Mouse (Mus musculus) CH12.LX (cell line): Measurements from ENCODE around the gene Hcfc1. TPM values are rescaled to one million over a fixed set of nuclear protein-coding genes. Genes with fewer than 3 reads are reported as not detected.

Experiments
- DNase-seq: peaks from one replicate; pipeline ENCODE4 v3.0.0-alpha.2; 2013; ENCODE audit errors: extremely low read depth
- H3K27ac ChIP-seq: 2 replicates; pipeline ENCODE4 v1.5.1; 2012; ENCODE audit warnings: low read depth, mild to moderate bottlenecking, control low read depth, moderate library complexity; ENCODE audit not compliant: insufficient read depth
- H3K27me3 ChIP-seq: replicated peaks from 2 replicates; pipeline ENCODE3; 2012; ENCODE audit warnings: inconsistent platforms
- H3K36me3 ChIP-seq, 2 experiments: replicated peaks in 1 of 2; 2 replicates each; pipeline versions ENCODE3 to v1.6.1; 2012; ENCODE audit warnings: inconsistent platforms in 1 of 2, low read length in 1 of 2, mild to moderate bottlenecking in 1 of 2, mixed read lengths in 1 of 2, moderate library complexity in 1 of 2; ENCODE audit not compliant: control insufficient read depth in 1 of 2, insufficient read depth in 1 of 2
- H3K4me1 ChIP-seq, 2 experiments: 2 replicates each; pipeline ENCODE4 v1.6.1; 2012; ENCODE audit warnings: inconsistent platforms in 1 of 2, moderate library complexity in 1 of 2; ENCODE audit not compliant: insufficient read depth in 2 of 2, control insufficient read depth in 1 of 2
- H3K4me2 ChIP-seq: 2 replicates; pipeline ENCODE4 v1.6.1; 2012; ENCODE audit warnings: low read depth, mild to moderate bottlenecking, control low read depth; ENCODE audit not compliant: poor library complexity, insufficient read depth, severe bottlenecking
- H3K4me3 ChIP-seq, 3 experiments: fragments of 150-350 bp in 1 of 3; sonication (generic) in 1 of 3; replicated peaks in 1 of 3; 2 replicates each; pipeline versions ENCODE3 to v1.5.1; 2011 to 2012; ENCODE audit warnings: low read depth in 2 of 3, low read length in 2 of 3, mild to moderate bottlenecking in 2 of 3, moderate library complexity in 2 of 3, control low read depth in 1 of 3, improper control_type of control experiment in 1 of 3, inconsistent platforms in 1 of 3, mixed read lengths in 1 of 3; ENCODE audit not compliant: poor library complexity in 1 of 3
- H3K79me2 ChIP-seq: replicated peaks from 2 replicates; pipeline ENCODE4 v1.6.1; 2012; ENCODE audit warnings: mild to moderate bottlenecking, moderate library complexity; ENCODE audit not compliant: control insufficient read depth, poor library complexity, insufficient read depth, severe bottlenecking; ENCODE audit errors: extremely low read depth
- H3K9ac ChIP-seq: 2 replicates; pipeline ENCODE4 v1.6.1; 2012; ENCODE audit warnings: low read depth, mild to moderate bottlenecking, control low read depth, moderate library complexity; ENCODE audit not compliant: insufficient read depth
- H3K9me3 ChIP-seq: replicated peaks from 2 replicates; pipeline ENCODE3; 2012; ENCODE audit warnings: low read length, inconsistent platforms, mixed read lengths
- CHD1 ChIP-seq: IDR thresholded peaks from 2 replicates; pipeline ENCODE4 v1.6.1; 2012; ENCODE audit warnings: low read depth, low read length, improper control_type of control experiment, inconsistent platforms
- CHD2 ChIP-seq: IDR thresholded peaks from 2 replicates; pipeline ENCODE4 v1.6.1; 2011; ENCODE audit warnings: low read length, improper control_type of control experiment
- ELF1 ChIP-seq: IDR thresholded peaks from 2 replicates; pipeline ENCODE4 v1.6.1; 2014; ENCODE audit warnings: low read depth, mild to moderate bottlenecking, inconsistent platforms, low read length, improper control_type of control experiment
- EP300 ChIP-seq: IDR thresholded peaks from 2 replicates; pipeline ENCODE4 v1.6.1; 2011; ENCODE audit warnings: low read length, improper control_type of control experiment
- HCFC1 ChIP-seq: IDR thresholded peaks from 2 replicates; pipeline ENCODE4 v1.6.1; 2012; ENCODE audit warnings: low read depth, mild to moderate bottlenecking, inconsistent platforms, low read length, improper control_type of control experiment
- IRF4 ChIP-seq: IDR thresholded peaks from 2 replicates; pipeline ENCODE4 v1.6.1; 2014; ENCODE audit warnings: low read depth, mild to moderate bottlenecking, inconsistent platforms, low read length, improper control_type of control experiment
- JUND ChIP-seq: conservative IDR thresholded peaks from 2 replicates; pipeline ENCODE4 v1.6.1; 2011; ENCODE audit warnings: low read depth, low read length, improper control_type of control experiment
- KAT2A ChIP-seq: IDR thresholded peaks from 2 replicates; pipeline ENCODE4 v1.6.1; 2012; ENCODE audit warnings: low read length, improper control_type of control experiment, inconsistent platforms; ENCODE audit not compliant: insufficient replicate concordance
- MAFK ChIP-seq: IDR thresholded peaks from 2 replicates; pipeline ENCODE4 v1.6.1; 2011; ENCODE audit warnings: low read length, improper control_type of control experiment; ENCODE audit not compliant: insufficient replicate concordance
- MAZ ChIP-seq: IDR thresholded peaks from 2 replicates; pipeline ENCODE4 v1.6.1; 2012; ENCODE audit warnings: low read depth, mild to moderate bottlenecking, inconsistent platforms, low read length, improper control_type of control experiment, moderate library complexity
- MEF2A ChIP-seq: IDR thresholded peaks from 2 replicates; pipeline ENCODE4 v1.6.1; 2014; ENCODE audit warnings: low read depth, mild to moderate bottlenecking, inconsistent platforms, low read length, improper control_type of control experiment, borderline replicate concordance
- NELFE ChIP-seq: IDR thresholded peaks from 2 replicates; pipeline ENCODE4 v1.6.1; 2011; ENCODE audit warnings: low read depth, low read length, improper control_type of control experiment
- PAX5 ChIP-seq: IDR thresholded peaks from 2 replicates; pipeline ENCODE4 v1.6.1; 2012; ENCODE audit warnings: low read length, inconsistent platforms, mixed read lengths
- POLR2A ChIP-seq: IDR thresholded peaks from 2 replicates; pipeline ENCODE4 v1.6.1; 2011; ENCODE audit warnings: low read depth, mild to moderate bottlenecking, improper control_type of control experiment, low read length
- POLR2AphosphoS2 ChIP-seq: IDR thresholded peaks from 2 replicates; pipeline ENCODE4 v1.6.1; 2011; ENCODE audit warnings: low read depth, low read length, improper control_type of control experiment
- RAD21 ChIP-seq: IDR thresholded peaks from 2 replicates; pipeline ENCODE4 v1.6.1; 2011; ENCODE audit warnings: low read depth, mild to moderate bottlenecking, low read length, improper control_type of control experiment, moderate library complexity
- SIN3A ChIP-seq: IDR thresholded peaks from 2 replicates; pipeline ENCODE4 v1.6.1; 2012; ENCODE audit warnings: low read length, improper control_type of control experiment, inconsistent platforms
- TCF12 ChIP-seq: IDR thresholded peaks from 2 replicates; pipeline ENCODE4 v1.6.1; 2014; ENCODE audit warnings: low read depth, mild to moderate bottlenecking, inconsistent platforms, low read length, improper control_type of control experiment
- UBTF ChIP-seq: IDR thresholded peaks from 2 replicates; pipeline ENCODE4 v1.6.1; 2012; ENCODE audit warnings: low read depth, mild to moderate bottlenecking, inconsistent platforms, low read length, improper control_type of control experiment, moderate library complexity
- USF2 ChIP-seq: conservative IDR thresholded peaks from 2 replicates; pipeline ENCODE4 v1.6.1; 2011; ENCODE audit warnings: low read depth, low read length, improper control_type of control experiment
- ZC3H11A ChIP-seq: IDR thresholded peaks from 2 replicates; pipeline ENCODE4 v1.6.1; 2012; ENCODE audit warnings: low read depth, mild to moderate bottlenecking, inconsistent platforms, low read length, improper control_type of control experiment
- ZMIZ1 ChIP-seq: IDR thresholded peaks from 2 replicates; pipeline ENCODE4 v1.6.1; 2012; ENCODE audit warnings: low read depth, mild to moderate bottlenecking, inconsistent platforms, low read length, improper control_type of control experiment
- ZNF384 ChIP-seq: IDR thresholded peaks from 2 replicates; pipeline ENCODE4 v1.6.1; 2012; ENCODE audit warnings: low read depth, low read length, improper control_type of control experiment, inconsistent platforms
- dilution Hi-C: fragments of 300-500 bp; cut with MboI; formaldehyde crosslinking; loops from 2 replicates; pipeline ENCODE4 v1.14.3; 2020; ENCODE audit warnings: low sequenced_read_pairs; ENCODE audit not compliant: extremely low pct_unique_long_range_greater_than_20kb, extremely low pct_ligation_motif_present
- in situ Hi-C: fragments of 300-500 bp; cut with MboI; formaldehyde crosslinking; loops from 3 replicates; pipeline ENCODE4 v1.14.3; 2019; ENCODE audit warnings: low sequenced_read_pairs, low pct_ligation_motif_present, low pct_unique_long_range_greater_than_20kb, mixed read lengths
- polyA plus RNA-seq: library from polyadenylated mRNA; unstranded; fragments of >175 nt; gene quantifications from 2 replicates; pipeline ENCODE4 v1.2.1, GENCODE M21; 2012; ENCODE audit warnings: low read depth; ENCODE audit not compliant: insufficient read length
- total RNA-seq, 2 experiments: library from RNA; depleted of rRNA; stranded (reverse); fragments of 300-350 nt in 1 of 2; fragments of >200 nt in 1 of 2; gene quantifications; 2 replicates each; pipeline ENCODE4 v1.2.3; 2012 to 2014

Hcfc1 gene
- total and polyA plus RNA-seq, 3 experiments: 37.6 to 98.2 (median 58.5) TPM

- TF ChIP-seq MEF2A: peak; percentile 16; the same call in 1 of the 2 replicates
- no peak for TF ChIP-seq MAZ
- TF ChIP-seq UBTF: no peak
- TF ChIP-seq MAFK: no peak
- no peak for TF ChIP-seq TCF12
- TF ChIP-seq IRF4: no peak
- TF ChIP-seq CHD1: no peak
Measured at GRCm38 (mm10) chrX:73914827-73915703, 51.1 kb downstream of the Hcfc1 start (continued).

DNA sequence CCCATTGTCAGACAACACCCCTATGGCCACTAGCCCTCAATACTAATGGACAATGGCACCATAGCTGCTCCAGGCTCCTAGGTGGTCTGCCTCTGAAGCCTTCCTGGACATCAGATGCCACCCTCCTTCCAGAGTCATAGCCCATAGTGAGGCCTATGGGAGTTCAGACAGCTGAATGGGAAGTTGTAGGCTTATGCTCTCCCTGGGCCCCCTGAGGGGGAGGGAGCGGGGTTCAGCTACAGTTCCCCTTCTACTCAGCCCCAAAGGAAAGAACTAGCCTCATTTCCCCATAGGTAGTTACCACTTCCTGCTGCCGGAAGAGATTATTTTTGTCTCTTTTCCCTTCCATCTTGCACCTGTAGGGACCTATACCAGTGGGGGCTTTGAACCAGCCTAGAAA, 54.6 kb downstream of the Hcfc1 start:
- peak overlapping the region; percentile 39; the same call in 1 of the 2 replicates for H3K9ac ChIP-seq
- no peaks in the 10 kb centered on the region for H3K27me3 ChIP-seq
- H3K9me3 ChIP-seq: no peaks in the 10 kb centered on the region
- no peaks in the 10 kb centered on the region; the same call in 1 of the 2 replicates for H3K79me2 ChIP-seq
- in situ Hi-C loops: no loop called here
- DNase-seq: no peak
- peaks cover 4 to 11% of the 10 kb centered on the region in 2 experiments for H3K36me3 ChIP-seq
- peak overlapping the region; percentile 76 for H3K4me2 ChIP-seq
- H3K4me1 ChIP-seq: peaks cover 8 to 39% of the 10 kb centered on the region in 2 experiments
- peak overlapping the region in 2 of 3 experiments; percentile 60 to 79 for H3K4me3 ChIP-seq
- peak overlapping the region; percentile 69 for H3K27ac ChIP-seq
- dilution Hi-C loops: no loop called here
- TF ChIP-seq HCFC1: no peak
- no peak for TF ChIP-seq JUND
- TF ChIP-seq IRF4: 0 out of 2 replicates have a peak, but pooled peaks have one; percentile 19
- TF ChIP-seq CHD2: peak; percentile 25; the same call in 1 of the 2 replicates
- peak; percentile 53; the same call in 1 of the 2 replicates for TF ChIP-seq MAZ
- 0 out of 2 replicates have a peak, but pooled peaks have one; percentile 59 for TF ChIP-seq MEF2A
- no peak for TF ChIP-seq NELFE
- peak; percentile 51; the same call in 1 of the 2 replicates for TF ChIP-seq EP300

GRCm38 (mm10) chrX:73911156-73911555, 55.0 kb downstream of the Hcfc1 start:
- Histone ChIP-seq H3K79me2 (no peaks in the 10 kb centered on the region; the same call in 1 of the 2 replicates), H3K36me3 (peaks cover 8 to 15% of the 10 kb centered on the region in 2 experiments), H3K4me3 (peak overlapping the region; percentile 45 to 79 (median 60)), H3K27ac (peak overlapping the region; percentile 69), H3K9me3 (no peaks in the 10 kb centered on the region), H3K4me1 (peaks cover 8 to 39% of the 10 kb centered on the region in 2 experiments)
- in situ Hi-C loops: no loop called here
- no peak for DNase-seq
- no peak for TF ChIP-seq ZNF384
- 0 out of 2 replicates have a peak, but pooled peaks have one; percentile 14 for TF ChIP-seq ELF1
- no peak for TF ChIP-seq NELFE
- no peak for TF ChIP-seq SIN3A
- TF ChIP-seq JUND: no peak
- peak; percentile 54; the same call in 1 of the 2 replicates for TF ChIP-seq POLR2A
- no peak for TF ChIP-seq HCFC1
- TF ChIP-seq POLR2AphosphoS2: no peak
- no peak for TF ChIP-seq USF2
- no peak for TF ChIP-seq PAX5
- TF ChIP-seq ZMIZ1: no peak
- TF ChIP-seq KAT2A: no peak
- no peak for TF ChIP-seq ZC3H11A
- TF ChIP-seq TCF12: no peak
- no peak for TF ChIP-seq RAD21
- TF ChIP-seq, all 38 proteins: peak for 2
- peak overlapping the region; percentile 39 for H3K9ac ChIP-seq
- dilution Hi-C loops: no loop called here
- H3K27me3 ChIP-seq: no peaks in the 10 kb centered on the region
- H3K4me2 ChIP-seq: peak overlapping the region; percentile 76; the same call in 1 of the 2 replicates
